Mouse (Mus musculus) forebrain, embryonic 10.5 days (tissue): ENCODE results near the gene Hist2h2ac. TPM values are rescaled to one million over a fixed set of nuclear protein-coding genes. Genes with fewer than 3 reads are reported as not detected.
"Not testable (repeated sequence)": the region's sequence is repeated elsewhere in the genome, so short reads cannot be mapped to it uniquely, and the experiment has no call there.

Experiments used
- DNase-seq: peaks from one replicate; pipeline ENCODE4 v3.0.0-alpha.2; 2017; ENCODE audit warnings: low spot score; ENCODE audit errors: extremely low spot score
- H3K27ac ChIP-seq: fragments of 300-500 bp; sonication (generic); 2 replicates; pipeline ENCODE4 v1.5.1; 2016; ENCODE audit warnings: mild to moderate bottlenecking
- H3K27me3 ChIP-seq: fragments of 300-500 bp; sonication (generic); 2 replicates; pipeline ENCODE4 v1.6.1; 2016; ENCODE audit warnings: mild to moderate bottlenecking; ENCODE audit not compliant: poor library complexity, severe bottlenecking
- H3K36me3 ChIP-seq: fragments of 300-500 bp; sonication (generic); replicated peaks from 2 replicates; pipeline ENCODE4 v1.6.1; 2016; ENCODE audit warnings: mild to moderate bottlenecking, moderate library complexity
- H3K4me1 ChIP-seq: fragments of 300-500 bp; sonication (generic); 2 replicates; pipeline ENCODE4 v1.6.1; 2016
- H3K4me3 ChIP-seq: fragments of 300-500 bp; sonication (generic); 2 replicates; pipeline ENCODE4 v1.5.1; 2016; ENCODE audit warnings: mild to moderate bottlenecking, moderate library complexity
- H3K9me3 ChIP-seq: fragments of 300-500 bp; sonication (generic); 2 replicates; pipeline ENCODE4 v1.6.1; 2016; ENCODE audit warnings: mild to moderate bottlenecking, moderate library complexity
- WGBS: fragments of 180-500 bp; shearing (Covaris S2); methylation state at CpG from one replicate; pipeline ENCODE4 v1.1.7; 2016; 5-methylcytosine and 5-hydroxymethylcytosine counted together
- polyA plus RNA-seq: library from polyadenylated mRNA; unstranded; fragments of >200 nt; fragmentation: Nextera tagmentation; extraction: Ambion mirVana; gene quantifications from 2 replicates; pipeline ENCODE4 v1.2.1, GENCODE M21; 2016

Hist2h2ac gene
- polyA plus RNA-seq, 1 experiment from 2014 or later: 11.3 TPM

- WGBS: 81% methylated on average over 4 of the region's 4 CpGs
- no peaks in the 10 kb centered on the region for H3K27me3 ChIP-seq
- no peaks in the 10 kb centered on the region for H3K36me3 ChIP-seq
- no peak for DNase-seq
- no peak overlapping the region for H3K4me3 ChIP-seq
- no peak overlapping the region for H3K27ac ChIP-seq
- peaks cover 16% of the 10 kb centered on the region for H3K4me1 ChIP-seq
- H3K9me3 ChIP-seq: no peaks in the 10 kb centered on the region
These were observed 10.5 kb upstream of the Hist2h2ac start for GRCm38 (mm10) chr3:96230910-96231757.

GRCm38 (mm10) chr3:96230404-96230803, 9.7 kb upstream of the Hist2h2ac start:
- H3K4me3 ChIP-seq: no peak overlapping the region
- H3K27ac ChIP-seq: no peak overlapping the region
- H3K4me1 ChIP-seq: peaks cover 23% of the 10 kb centered on the region
- H3K36me3 ChIP-seq: no peaks in the 10 kb centered on the region
- WGBS: 77% methylated on average over 2 of the region's 2 CpGs
- H3K9me3 ChIP-seq: no peaks in the 10 kb centered on the region
- no peak for DNase-seq
- H3K27me3 ChIP-seq: no peaks in the 10 kb centered on the region

GRCm38 (mm10) chr3:96228828-96229227, 8.1 kb upstream of the Hist2h2ac start:
- Histone ChIP-seq H3K27me3 (no peaks in the 10 kb centered on the region), H3K27ac (no peak overlapping the region), H3K9me3 (no peaks in the 10 kb centered on the region), H3K4me1 (peaks cover 39% of the 10 kb centered on the region), H3K36me3 (no peaks in the 10 kb centered on the region), H3K4me3 (no peak overlapping the region)
- 85% methylated on average over 2 of the region's 2 CpGs for WGBS
- DNase-seq: no peak

DNA sequence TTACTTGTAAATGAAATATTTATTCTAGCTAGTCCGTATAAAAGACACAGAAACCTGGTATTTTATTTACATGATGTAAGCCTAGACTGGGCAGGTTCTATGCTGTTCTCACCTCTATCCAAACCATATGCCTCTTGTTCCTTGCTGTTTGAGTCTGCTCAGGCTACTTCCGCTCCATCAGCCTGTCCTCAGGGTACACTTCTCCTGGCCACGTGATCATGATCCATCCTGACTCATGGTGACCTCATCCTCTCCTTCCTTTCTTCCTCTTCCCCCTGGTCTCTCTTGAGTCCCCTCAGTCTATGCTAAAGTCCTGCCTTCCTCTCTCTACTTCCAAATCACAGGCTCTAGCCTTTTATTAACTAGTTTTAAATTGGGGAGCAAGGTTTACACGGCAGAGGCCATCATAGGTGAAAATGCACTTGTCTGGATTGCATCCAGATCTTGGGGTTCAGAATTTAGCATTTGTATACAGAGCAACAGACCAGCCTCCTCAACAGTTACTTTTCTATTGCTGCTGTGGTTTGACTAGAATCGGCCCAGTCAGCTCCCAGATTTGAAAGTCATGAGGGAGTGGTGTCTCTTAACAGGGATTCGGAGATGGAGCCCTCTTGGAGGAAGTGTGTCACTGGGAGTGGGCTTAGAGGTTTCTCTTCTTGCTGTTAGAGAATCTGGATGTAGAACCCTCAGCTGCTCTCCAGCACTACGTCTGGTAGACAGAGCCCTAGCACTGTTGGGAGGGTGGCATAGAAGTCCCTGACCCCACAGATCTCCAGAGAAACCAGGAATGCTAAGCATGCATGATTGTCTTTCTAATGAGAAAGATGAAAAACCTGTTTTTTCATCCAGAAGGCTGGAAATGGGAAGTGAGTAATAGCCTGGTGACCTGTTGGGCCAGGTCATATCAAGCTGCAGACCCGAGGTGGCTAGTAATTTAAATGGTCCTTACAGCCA, 6.3 kb upstream of the Hist2h2ac start:
- H3K27ac ChIP-seq: peak overlapping the region; percentile 30; the same call in 1 of the 2 replicates
- peaks cover 58% of the 10 kb centered on the region for H3K4me1 ChIP-seq
- DNase-seq: no peak
- H3K4me3 ChIP-seq: no peak overlapping the region; the same call in 1 of the 2 replicates
- no peaks in the 10 kb centered on the region for H3K27me3 ChIP-seq
- H3K36me3 ChIP-seq: no peaks in the 10 kb centered on the region
- WGBS: 72% methylated on average over 8 of the region's 8 CpGs
- H3K9me3 ChIP-seq: no peaks in the 10 kb centered on the region

- H3K36me3 ChIP-seq: no peaks in the 10 kb centered on the region
- H3K27me3 ChIP-seq: no peaks in the 10 kb centered on the region
- no peak for DNase-seq
- 9% methylated on average over 2 of the region's 2 CpGs for WGBS
- H3K4me3 ChIP-seq: peak overlapping the region; percentile 20; the same call in 1 of the 2 replicates
- peaks cover 68% of the 10 kb centered on the region for H3K4me1 ChIP-seq
- no peaks in the 10 kb centered on the region for H3K9me3 ChIP-seq
- H3K27ac ChIP-seq: peak overlapping the region; percentile 74
These were observed 4.7 kb upstream of the Hist2h2ac start for GRCm38 (mm10) chr3:96225421-96225820.

DNA sequence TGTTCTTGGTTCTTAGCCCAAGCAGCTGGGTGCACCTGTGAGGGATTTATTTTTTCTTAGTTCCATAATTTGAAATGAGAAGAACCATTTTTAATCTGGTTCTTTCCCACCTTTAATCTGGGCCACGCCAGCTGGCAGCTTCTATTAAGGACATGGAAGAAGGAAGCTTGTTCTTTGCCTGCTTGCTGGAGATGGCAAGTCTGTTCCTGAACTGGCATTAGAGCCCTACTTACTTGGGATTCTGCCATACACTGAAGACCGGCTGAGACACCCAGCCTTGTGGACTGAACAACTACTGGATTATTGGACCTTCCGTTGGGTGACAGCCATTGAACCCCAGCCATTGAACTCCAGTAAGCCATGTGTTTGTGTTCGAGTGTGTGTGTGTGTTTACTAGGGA, 2.1 kb upstream of the Hist2h2ac start:
- Histone ChIP-seq H3K36me3 (no peaks in the 10 kb centered on the region), H3K4me3 (peak overlapping the region; percentile 69), H3K27ac (peak overlapping the region; percentile 95; the same call in 1 of the 2 replicates), H3K27me3 (no peaks in the 10 kb centered on the region), H3K9me3 (no peaks in the 10 kb centered on the region), H3K4me1 (peaks cover 82% of the 10 kb centered on the region)
- no peak for DNase-seq
- WGBS: 95% methylated on average over 4 of the region's 4 CpGs

GRCm38 (mm10) chr3:96221640-96222038, 959 bp upstream of the Hist2h2ac start:
- DNase-seq: peak; percentile 30
- Histone ChIP-seq H3K4me1 (peaks cover 74% of the 10 kb centered on the region), H3K9me3 (no peaks in the 10 kb centered on the region), H3K27me3 (no peaks in the 10 kb centered on the region), H3K36me3 (no peaks in the 10 kb centered on the region), H3K4me3 (peak overlapping the region; percentile 69), H3K27ac (peak overlapping the region; percentile 95)
- 17% methylated on average over 9 of the region's 9 CpGs for WGBS

- peak overlapping the region; percentile 95 for H3K27ac ChIP-seq
- DNase-seq: peak; percentile 60
- peaks cover 70% of the 10 kb centered on the region for H3K4me1 ChIP-seq
- under 1% methylated on average over 43 of the region's 47 CpGs for WGBS
- H3K27me3 ChIP-seq, H3K9me3 ChIP-seq, H3K36me3 ChIP-seq: not testable (repeated sequence)
- peak overlapping the region; percentile 69 for H3K4me3 ChIP-seq
These were observed 432 bp downstream of the Hist2h2ac start for GRCm38 (mm10) chr3:96220131-96220764.

GRCm38 (mm10) chr3:96219661-96220130, 984 bp downstream of the Hist2h2ac start, which contains the start of the genes Bola1 and Hist2h2ab:
Gene Bola1 (minus strand): TSS chr3:96219709.
Gene Hist2h2ab (plus strand): TSS chr3:96219865.
- H3K9me3 ChIP-seq: no peaks in the 10 kb centered on the region
- peak within 1 kb of the TSS; percentile 69 for H3K4me3 ChIP-seq
- H3K36me3 ChIP-seq: no peaks in the 10 kb centered on the region
- WGBS: under 1% methylated on average over 37 of the region's 37 CpGs
- DNase-seq: peak; percentile 75
- peaks cover 64% of the 10 kb centered on the region for H3K4me1 ChIP-seq
- H3K27ac ChIP-seq: peak within 1 kb of the TSS; percentile 95
- H3K27me3 ChIP-seq: no peaks in the 10 kb centered on the region

DNA sequence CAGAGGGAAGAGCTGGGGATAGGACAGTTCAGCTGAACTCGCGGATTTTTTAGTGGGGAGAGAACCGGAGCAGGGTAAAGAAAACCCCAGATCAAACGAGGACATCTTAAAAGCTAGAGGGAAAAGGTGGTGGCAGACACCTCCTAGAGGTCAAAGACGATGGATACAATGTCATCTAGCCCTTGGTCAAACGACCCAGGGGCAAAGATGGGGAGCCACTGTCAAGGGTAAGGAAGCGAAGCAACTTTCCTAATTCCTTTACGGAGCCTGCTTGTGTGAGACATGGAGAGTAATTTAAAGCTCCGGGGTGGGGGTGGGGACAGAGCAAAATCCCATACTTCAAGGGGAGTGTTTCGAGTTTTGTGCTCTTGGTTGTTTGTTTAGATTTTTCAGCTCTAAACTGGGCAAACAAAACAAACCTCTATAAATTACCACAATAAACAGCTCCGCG, 1.5 kb downstream of the Hist2h2ac start:
- no peaks in the 10 kb centered on the region for H3K27me3 ChIP-seq
- peaks cover 60% of the 10 kb centered on the region for H3K4me1 ChIP-seq
- WGBS: under 1% methylated on average over 12 of the region's 12 CpGs
- H3K4me3 ChIP-seq: peak overlapping the region; percentile 69
- H3K36me3 ChIP-seq: no peaks in the 10 kb centered on the region
- DNase-seq: peak; percentile 54
- no peaks in the 10 kb centered on the region for H3K9me3 ChIP-seq
- H3K27ac ChIP-seq: peak overlapping the region; percentile 95

DNA sequence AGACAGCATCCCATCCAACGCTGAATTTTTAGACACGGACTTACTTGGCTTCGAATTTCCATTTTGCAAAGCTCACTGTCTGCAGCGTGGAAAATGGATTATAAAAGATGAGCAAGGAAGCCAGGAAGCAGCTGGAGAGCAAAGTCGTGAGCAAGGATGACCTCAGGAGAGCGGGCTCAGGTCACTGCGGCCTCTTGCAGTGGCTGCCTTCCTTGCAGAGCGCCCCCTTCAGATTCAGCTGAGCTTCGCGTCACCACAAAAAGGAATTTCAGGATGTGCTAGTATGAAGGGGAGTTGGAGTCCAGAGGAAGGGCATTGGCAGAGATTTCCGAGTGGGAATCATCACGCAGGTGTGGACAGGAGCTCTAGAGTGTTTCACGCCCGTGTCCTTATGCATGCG, 11.4 kb downstream of the Hist2h2ac start:
- no peaks in the 10 kb centered on the region for H3K27me3 ChIP-seq
- no peak for DNase-seq
- no peaks in the 10 kb centered on the region for H3K9me3 ChIP-seq
- H3K4me3 ChIP-seq: no peak overlapping the region
- 21% methylated on average over 15 of the region's 15 CpGs for WGBS
- H3K36me3 ChIP-seq: no peaks in the 10 kb centered on the region
- H3K4me1 ChIP-seq: peaks cover 5% of the 10 kb centered on the region
- H3K27ac ChIP-seq: no peak overlapping the region

GRCm38 (mm10) chr3:96207819-96208218, 12.9 kb downstream of the Hist2h2ac start:
- 89% methylated on average over 3 of the region's 3 CpGs for whole genome bisulfite sequencing
- no peak for DNase-seq
- H3K27ac ChIP-seq: no peak overlapping the region
- peaks cover 5% of the 10 kb centered on the region for H3K4me1 ChIP-seq
- H3K27me3 ChIP-seq: no peaks in the 10 kb centered on the region
- H3K9me3 ChIP-seq: no peaks in the 10 kb centered on the region
- no peaks in the 10 kb centered on the region for H3K36me3 ChIP-seq
- no peak overlapping the region for H3K4me3 ChIP-seq
